Mouse (Mus musculus): Measurements from ENCODE around the gene Rbp4. TPM values are rescaled to one million over a fixed set of nuclear protein-coding genes. Genes with fewer than 3 reads are reported as not detected.

Rbp4 gene
- total RNA-seq (2015; ENCODE audit: low replicate concordance) (not detected in 2 replicates), total RNA-seq (2017; ENCODE audit: low replicate concordance) (not detected in 2 replicates)

- no peak for ATAC-seq (replicated peaks; ENCODE audit: low FRiP score, poor library complexity, severe bottlenecking)
Measured at GRCm38 (mm10) chr19:38125219-38125610, at the start of gene Rbp4. Gene Rbp4 (minus strand): TSS chr19:38125281.

GRCm38 (mm10) chr19:38164633-38165032 is 39.6 kb upstream of the Rbp4 start:
- no peak for ATAC-seq (replicated peaks; ENCODE audit: low FRiP score, poor library complexity, severe bottlenecking)

- no peak for ATAC-seq (replicated peaks; ENCODE audit: low FRiP score, poor library complexity, severe bottlenecking)
Measured at GRCm38 (mm10) chr19:38161648-38162354, 36.7 kb upstream of the Rbp4 start.

GRCm38 (mm10) chr19:38156243-38156642 is 31.2 kb upstream of the Rbp4 start:
- ATAC-seq (replicated peaks; ENCODE audit: low FRiP score, poor library complexity, severe bottlenecking): no peak

GRCm38 (mm10) chr19:38143540-38144271 is 18.6 kb upstream of the Rbp4 start:
- no peak for ATAC-seq (replicated peaks; ENCODE audit: low FRiP score, poor library complexity, severe bottlenecking)

- no peak for ATAC-seq (replicated peaks; ENCODE audit: low FRiP score, poor library complexity, severe bottlenecking)
Measured at GRCm38 (mm10) chr19:38134806-38135205, 9.7 kb upstream of the Rbp4 start.

- ATAC-seq (replicated peaks; ENCODE audit: low FRiP score, poor library complexity, severe bottlenecking): no peak
Measured at GRCm38 (mm10) chr19:38133986-38134385, 8.9 kb upstream of the Rbp4 start.

- no peak for ATAC-seq (replicated peaks; ENCODE audit: low FRiP score, poor library complexity, severe bottlenecking)
Measured at GRCm38 (mm10) chr19:38132481-38132880, 7.4 kb upstream of the Rbp4 start, which contains the start of gene Pde6c. Gene Pde6c (plus strand): TSS chr19:38132781.

- no peak for ATAC-seq (replicated peaks; ENCODE audit: low FRiP score, poor library complexity, severe bottlenecking)
Measured at GRCm38 (mm10) chr19:38126656-38127055, 1.6 kb upstream of the Rbp4 start.

GRCm38 (mm10) chr19:38124401-38125218 is 471 bp downstream of the Rbp4 start:
- ATAC-seq (replicated peaks; ENCODE audit: low FRiP score, poor library complexity, severe bottlenecking): no peak

GRCm38 (mm10) chr19:38123921-38124320 is 1.2 kb downstream of the Rbp4 start:
- no peak for ATAC-seq (replicated peaks; ENCODE audit: low FRiP score, poor library complexity, severe bottlenecking)

- ATAC-seq (replicated peaks; ENCODE audit: low FRiP score, poor library complexity, severe bottlenecking): no peak
Measured at GRCm38 (mm10) chr19:38120123-38120760, 4.8 kb downstream of the Rbp4 start.

- ATAC-seq (replicated peaks; ENCODE audit: low FRiP score, poor library complexity, severe bottlenecking): no peak
Measured at GRCm38 (mm10) chr19:38114834-38115491, 10.1 kb downstream of the Rbp4 start.

- ATAC-seq (replicated peaks; ENCODE audit: low FRiP score, poor library complexity, severe bottlenecking): no peak
Measured at GRCm38 (mm10) chr19:38112575-38112974, 12.5 kb downstream of the Rbp4 start.

- no peak for ATAC-seq (replicated peaks; ENCODE audit: low FRiP score, poor library complexity, severe bottlenecking)
Measured at GRCm38 (mm10) chr19:38111056-38111455, 14.0 kb downstream of the Rbp4 start.

- ATAC-seq (replicated peaks; ENCODE audit: low FRiP score, poor library complexity, severe bottlenecking): no peak
Measured at GRCm38 (mm10) chr19:38109506-38110242, 15.4 kb downstream of the Rbp4 start.

GRCm38 (mm10) chr19:38107871-38108270 is 17.2 kb downstream of the Rbp4 start:
- ATAC-seq (replicated peaks; ENCODE audit: low FRiP score, poor library complexity, severe bottlenecking): no peak

- ATAC-seq (replicated peaks; ENCODE audit: low FRiP score, poor library complexity, severe bottlenecking): no peak
Measured at GRCm38 (mm10) chr19:38096858-38097758, 28.0 kb downstream of the Rbp4 start, which contains the start of gene Ffar4. Gene Ffar4 (plus strand): TSS chr19:38097071.
